Mouse (Mus musculus): ENCODE results near the gene Foxn2.

DNA sequence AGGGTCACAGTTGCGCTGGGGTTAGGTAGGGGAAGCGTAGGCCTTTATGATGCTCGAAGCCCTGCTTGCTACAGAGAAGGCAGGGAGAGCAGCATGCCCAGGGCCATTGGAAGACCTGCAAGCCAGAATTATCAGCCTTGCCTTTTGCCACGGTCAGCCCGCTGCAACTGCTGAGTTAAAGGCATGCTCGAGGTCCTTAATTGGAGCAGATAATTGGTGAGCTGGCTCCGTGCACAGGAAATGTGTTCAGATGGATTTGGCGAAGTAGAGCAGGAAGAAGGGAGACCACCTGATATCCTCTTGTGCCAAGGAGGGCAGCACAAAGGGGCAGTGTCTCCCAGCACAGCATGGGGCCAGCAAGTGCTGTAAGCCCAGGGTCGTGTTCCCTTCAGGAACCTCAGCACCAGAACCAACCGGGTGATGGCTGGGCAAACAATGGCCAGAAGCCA, 64.8 kb downstream of the Foxn2 start:
- TF ChIP-seq CTCF (IDR thresholded peaks at IDR 0.05; ENCODE audit: insufficient read depth, low read length) = no peak
- TF ChIP-seq POLR2A (IDR thresholded peaks at IDR 0.05; ENCODE audit: borderline replicate concordance, extremely low read depth, low read depth, low read length) = no peak
